Mouse (Mus musculus): ENCODE measurements around the gene Fam206a. TPM values are rescaled to one million over a fixed set of nuclear protein-coding genes. Genes with fewer than 3 reads are reported as not detected.

Gene Fam206a
- polyA plus RNA-seq, 1 experiment from 2014 or later = 14.0 TPM

DNA sequence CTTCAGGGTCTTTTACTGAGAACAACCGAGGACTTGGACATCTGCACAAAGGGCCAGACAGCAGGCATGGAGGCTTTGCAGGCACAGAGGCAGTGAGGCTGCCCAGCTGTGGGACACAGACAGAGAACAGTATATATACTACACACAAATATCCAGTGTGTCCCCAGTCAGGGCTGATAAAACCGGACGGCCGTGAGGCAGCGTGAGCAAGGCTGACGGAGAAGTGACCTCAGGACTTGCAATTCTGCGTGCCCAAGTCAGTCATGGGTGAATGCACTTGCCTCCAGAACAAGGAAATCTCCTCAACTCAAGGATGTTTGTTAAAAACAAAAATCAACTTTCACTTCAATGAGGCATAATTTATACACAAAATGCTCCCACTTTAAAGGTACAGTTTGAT lies 29.9 kb downstream of the Fam206a start:
- H3K27ac ChIP-seq (ENCODE audit: low read length) = no peak overlapping the region
- 89% methylated on average over 7 of the region's 7 CpGs for WGBS
- no peaks in the 10 kb centered on the region for H3K9me3 ChIP-seq (replicated peaks; ENCODE audit: control insufficient read depth, low read length, poor library complexity, severe bottlenecking)
- ATAC-seq = no peak
- H3K4me3 ChIP-seq (ENCODE audit: low read depth, low read length) = no peak overlapping the region
- no peaks in the 10 kb centered on the region for H3K27me3 ChIP-seq (ENCODE audit: control insufficient read depth, insufficient read depth, low read depth, low read length)
- H3K9ac ChIP-seq (ENCODE audit: low read depth, low read length) = no peak overlapping the region
- H3K4me2 ChIP-seq (ENCODE audit: low read length) = no peak overlapping the region
- no peaks in the 10 kb centered on the region; the same call in 1 of the 2 replicates for H3K4me1 ChIP-seq (ENCODE audit: control insufficient read depth, insufficient read depth, low read length)
- peaks cover 20% of the 10 kb centered on the region for H3K36me3 ChIP-seq (ENCODE audit: control insufficient read depth, insufficient read depth, low read length)

DNA sequence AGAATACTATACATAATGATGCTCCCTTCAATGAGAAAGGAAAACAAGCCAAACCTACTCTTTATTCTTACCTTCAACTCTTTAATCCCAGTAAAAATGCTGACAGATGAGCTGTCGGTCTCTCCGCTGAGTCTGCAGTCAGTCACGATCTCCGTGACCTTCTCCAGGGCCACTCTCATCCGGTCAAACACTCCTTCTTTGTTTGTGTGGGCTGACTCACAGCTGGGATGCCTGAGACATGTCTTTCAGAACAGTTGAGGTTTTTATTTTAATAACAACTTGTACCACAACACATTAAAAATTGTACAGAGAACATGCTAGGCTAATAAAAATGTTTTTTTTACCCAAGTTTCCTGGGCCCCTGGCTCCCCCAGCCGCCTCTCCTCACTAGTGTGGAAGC lies 35.5 kb downstream of the Fam206a start:
- no peaks in the 10 kb centered on the region for H3K9me3 ChIP-seq (replicated peaks; ENCODE audit: control insufficient read depth, low read length, poor library complexity, severe bottlenecking)
- no peak overlapping the region for H3K27ac ChIP-seq (ENCODE audit: low read length)
- H3K4me2 ChIP-seq (ENCODE audit: low read length) = no peak overlapping the region
- H3K27me3 ChIP-seq (ENCODE audit: control insufficient read depth, insufficient read depth, low read depth, low read length) = no peaks in the 10 kb centered on the region
- WGBS = 76% methylated on average over 6 of the region's 6 CpGs
- peaks cover 10% of the 10 kb centered on the region for H3K36me3 ChIP-seq (ENCODE audit: control insufficient read depth, insufficient read depth, low read length)
- H3K4me3 ChIP-seq (ENCODE audit: low read depth, low read length) = no peak overlapping the region
- H3K4me1 ChIP-seq (ENCODE audit: control insufficient read depth, insufficient read depth, low read length) = no peaks in the 10 kb centered on the region
- no peak overlapping the region for H3K9ac ChIP-seq (ENCODE audit: low read depth, low read length)
- ATAC-seq = no peak

DNA sequence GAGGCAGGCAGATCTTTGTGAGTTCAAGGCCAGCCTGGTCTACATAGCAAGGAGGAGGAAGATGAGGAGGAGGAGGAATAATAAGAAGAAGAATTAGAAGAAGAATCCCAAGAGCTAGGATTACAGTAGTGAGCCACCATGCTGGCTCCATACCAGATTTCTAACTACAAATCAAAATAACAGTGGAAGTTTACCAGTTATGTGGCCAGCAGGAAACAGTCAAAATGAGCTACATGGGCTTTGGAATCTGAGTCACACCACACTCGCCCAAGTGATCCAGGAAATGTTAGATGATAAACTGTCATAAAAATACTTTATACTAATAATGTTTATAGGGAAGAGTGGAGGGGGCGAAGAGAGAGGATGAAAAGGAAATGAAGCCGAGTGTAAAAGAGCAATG lies 38.2 kb downstream of the Fam206a start:
- H3K4me2 ChIP-seq (ENCODE audit: low read length) = no peak overlapping the region
- no peaks in the 10 kb centered on the region for H3K27me3 ChIP-seq (ENCODE audit: control insufficient read depth, insufficient read depth, low read depth, low read length)
- no peaks in the 10 kb centered on the region for H3K9me3 ChIP-seq (replicated peaks; ENCODE audit: control insufficient read depth, low read length, poor library complexity, severe bottlenecking)
- no peak for ATAC-seq
- peaks cover 14% of the 10 kb centered on the region for H3K36me3 ChIP-seq (ENCODE audit: control insufficient read depth, insufficient read depth, low read length)
- H3K27ac ChIP-seq (ENCODE audit: low read length) = no peak overlapping the region
- 94% methylated on average over 3 of the region's 3 CpGs for WGBS
- no peaks in the 10 kb centered on the region for H3K4me1 ChIP-seq (ENCODE audit: control insufficient read depth, insufficient read depth, low read length)
- H3K9ac ChIP-seq (ENCODE audit: low read depth, low read length) = no peak overlapping the region
- H3K4me3 ChIP-seq (ENCODE audit: low read depth, low read length) = no peak overlapping the region

DNA sequence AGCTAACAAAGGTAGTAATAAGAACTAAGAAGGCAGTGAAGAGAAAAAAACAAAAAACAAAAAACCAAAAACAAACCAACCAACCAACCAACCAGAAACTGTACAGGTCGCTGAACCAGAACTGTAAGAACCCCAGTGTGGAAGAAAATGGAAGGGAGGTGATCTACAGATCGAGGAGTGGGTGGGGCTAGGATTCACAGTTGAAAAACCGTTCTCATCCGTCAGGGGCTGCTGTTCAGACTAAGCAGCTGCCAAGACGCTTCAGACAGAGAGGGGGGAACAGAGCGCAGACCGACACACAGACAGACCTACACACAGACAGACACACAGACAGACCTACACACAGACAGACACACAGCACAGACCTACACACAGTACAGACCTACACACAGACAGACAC lies 40.4 kb downstream of the Fam206a start:
- Histone ChIP-seq H3K27ac (ENCODE audit: low read length) (no peak overlapping the region), H3K36me3 (ENCODE audit: control insufficient read depth, insufficient read depth, low read length) (peaks cover 14% of the 10 kb centered on the region), H3K4me1 (ENCODE audit: control insufficient read depth, insufficient read depth, low read length) (no peaks in the 10 kb centered on the region), H3K9ac (ENCODE audit: low read depth, low read length) (no peak overlapping the region), H3K4me2 (ENCODE audit: low read length) (no peak overlapping the region), H3K9me3 (replicated peaks; ENCODE audit: control insufficient read depth, low read length, poor library complexity, severe bottlenecking) (no peaks in the 10 kb centered on the region), H3K27me3 (ENCODE audit: control insufficient read depth, insufficient read depth, low read depth, low read length) (no peaks in the 10 kb centered on the region), H3K4me3 (ENCODE audit: low read depth, low read length) (no peak overlapping the region)
- WGBS = 77% methylated on average over 7 of the region's 7 CpGs
- ATAC-seq = no peak

DNA sequence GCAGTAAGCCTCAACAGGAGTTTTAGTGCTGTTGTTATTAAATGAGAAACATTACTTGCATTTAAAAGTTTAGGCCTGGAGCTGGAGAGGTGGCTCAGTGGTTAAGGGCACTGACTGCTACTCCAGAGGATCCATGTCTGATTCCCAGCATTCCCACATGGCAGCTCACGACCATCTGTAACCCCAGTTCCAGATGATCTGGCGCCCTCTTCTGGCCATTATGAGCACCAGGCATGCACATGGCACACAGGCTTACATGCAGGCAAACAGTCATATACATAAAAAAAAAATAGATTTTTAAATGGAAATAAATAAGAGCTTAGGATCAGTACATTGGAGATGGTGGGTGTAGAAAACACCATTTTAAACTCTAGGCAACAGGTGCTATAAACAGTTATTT lies 41.8 kb downstream of the Fam206a start:
- Histone ChIP-seq H3K4me1 (ENCODE audit: control insufficient read depth, insufficient read depth, low read length) (no peaks in the 10 kb centered on the region), H3K9me3 (replicated peaks; ENCODE audit: control insufficient read depth, low read length, poor library complexity, severe bottlenecking) (no peaks in the 10 kb centered on the region), H3K4me3 (ENCODE audit: low read depth, low read length) (no peak overlapping the region), H3K9ac (ENCODE audit: low read depth, low read length) (no peak overlapping the region), H3K27me3 (ENCODE audit: control insufficient read depth, insufficient read depth, low read depth, low read length) (no peaks in the 10 kb centered on the region), H3K4me2 (ENCODE audit: low read length) (no peak overlapping the region), H3K36me3 (ENCODE audit: control insufficient read depth, insufficient read depth, low read length) (peaks cover 14% of the 10 kb centered on the region), H3K27ac (ENCODE audit: low read length) (no peak overlapping the region)
- no peak for ATAC-seq
- 97% methylated on average over 2 of the region's 2 CpGs for WGBS

DNA sequence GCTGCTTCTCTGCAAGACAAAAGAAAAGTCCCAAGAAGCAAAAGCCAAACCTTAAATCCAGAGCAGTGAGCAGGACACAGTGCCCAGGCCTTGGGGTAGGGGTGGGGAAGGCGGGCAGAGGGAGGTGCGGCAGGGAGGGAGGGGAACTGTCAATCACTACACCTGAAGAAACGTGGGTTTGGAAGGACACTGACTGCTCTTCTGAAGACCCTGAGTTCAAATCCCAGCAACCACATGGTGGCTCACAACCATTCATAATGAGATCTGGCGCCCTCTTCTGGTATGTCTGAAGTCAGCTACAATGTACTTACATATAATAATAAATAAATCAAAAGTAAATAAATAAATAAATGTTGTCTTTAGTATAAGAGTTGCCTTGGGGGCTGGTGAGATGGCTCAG lies 42.8 kb downstream of the Fam206a start:
- no peak overlapping the region for H3K27ac ChIP-seq (ENCODE audit: low read length)
- H3K9me3 ChIP-seq (replicated peaks; ENCODE audit: control insufficient read depth, low read length, poor library complexity, severe bottlenecking) = no peaks in the 10 kb centered on the region
- H3K4me3 ChIP-seq (ENCODE audit: low read depth, low read length) = no peak overlapping the region
- no peak overlapping the region for H3K9ac ChIP-seq (ENCODE audit: low read depth, low read length)
- WGBS = 96% methylated on average over 4 of the region's 4 CpGs
- H3K4me1 ChIP-seq (ENCODE audit: control insufficient read depth, insufficient read depth, low read length) = no peaks in the 10 kb centered on the region
- H3K4me2 ChIP-seq (ENCODE audit: low read length) = no peak overlapping the region
- no peak for ATAC-seq
- no peaks in the 10 kb centered on the region for H3K27me3 ChIP-seq (ENCODE audit: control insufficient read depth, insufficient read depth, low read depth, low read length)
- peaks cover 14% of the 10 kb centered on the region for H3K36me3 ChIP-seq (ENCODE audit: control insufficient read depth, insufficient read depth, low read length)

DNA sequence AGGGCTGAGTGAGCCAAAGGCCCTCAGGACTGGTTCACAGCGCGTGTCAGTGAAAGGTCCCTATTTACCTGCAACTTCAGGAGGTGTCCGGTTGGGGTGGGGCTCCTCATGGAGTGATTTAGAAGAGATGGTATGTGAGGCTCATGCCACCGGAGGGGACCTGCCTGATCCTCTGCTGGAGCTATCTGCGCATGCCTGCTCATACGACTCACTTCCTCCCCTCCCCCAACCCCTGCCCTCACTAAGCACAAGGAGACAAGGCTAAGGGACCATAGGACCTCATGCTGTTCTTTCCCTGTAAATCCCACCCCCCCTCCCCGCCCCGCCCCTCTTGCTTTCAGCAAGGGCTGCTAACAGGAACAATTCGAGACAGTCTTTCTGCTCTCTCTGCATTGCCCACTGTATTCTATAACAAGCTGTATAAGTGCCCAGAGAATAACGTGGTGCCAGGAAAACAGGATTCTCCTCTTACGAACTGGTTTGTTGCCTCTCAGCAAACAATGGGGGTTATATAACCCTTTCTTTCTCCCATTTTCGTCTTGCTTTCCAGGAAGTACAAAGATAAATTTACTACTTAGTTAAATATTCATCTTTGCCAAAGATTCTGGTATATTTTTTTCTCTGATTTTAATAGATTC lies 43.9 kb downstream of the Fam206a start:
- Histone ChIP-seq H3K9me3 (replicated peaks; ENCODE audit: control insufficient read depth, low read length, poor library complexity, severe bottlenecking) (no peaks in the 10 kb centered on the region), H3K9ac (ENCODE audit: low read depth, low read length) (no peak overlapping the region), H3K4me1 (ENCODE audit: control insufficient read depth, insufficient read depth, low read length) (no peaks in the 10 kb centered on the region; the same call in 1 of the 2 replicates), H3K36me3 (ENCODE audit: control insufficient read depth, insufficient read depth, low read length) (peaks cover 7% of the 10 kb centered on the region), H3K27ac (ENCODE audit: low read length) (no peak overlapping the region), H3K27me3 (ENCODE audit: control insufficient read depth, insufficient read depth, low read depth, low read length) (no peaks in the 10 kb centered on the region), H3K4me2 (ENCODE audit: low read length) (no peak overlapping the region), H3K4me3 (ENCODE audit: low read depth, low read length) (no peak overlapping the region)
- WGBS = 62% methylated on average over 12 of the region's 12 CpGs
- ATAC-seq = no peak

DNA sequence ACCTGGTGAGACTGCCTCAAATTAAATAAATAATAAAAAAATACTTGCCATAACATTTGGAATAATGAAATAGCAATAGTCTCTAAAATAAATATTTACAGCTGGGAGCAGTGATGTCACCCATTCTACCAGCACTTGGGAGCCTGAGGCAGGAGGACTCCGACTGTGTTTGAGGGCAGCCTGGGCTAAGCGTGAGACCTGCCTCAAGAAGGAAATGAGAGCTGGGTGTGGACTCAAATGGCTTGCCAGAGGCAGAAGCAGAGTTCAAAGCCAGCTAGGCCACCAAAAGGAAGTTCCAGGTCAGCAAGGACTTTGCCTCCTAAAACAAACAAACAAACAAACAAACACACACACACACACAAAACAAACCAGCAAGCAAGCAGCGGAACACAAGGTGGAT lies 45.3 kb downstream of the Fam206a start:
- Histone ChIP-seq H3K4me3 (ENCODE audit: low read depth, low read length) (no peak overlapping the region), H3K9ac (ENCODE audit: low read depth, low read length) (no peak overlapping the region), H3K27me3 (ENCODE audit: control insufficient read depth, insufficient read depth, low read depth, low read length) (no peaks in the 10 kb centered on the region), H3K27ac (ENCODE audit: low read length) (no peak overlapping the region), H3K9me3 (replicated peaks; ENCODE audit: control insufficient read depth, low read length, poor library complexity, severe bottlenecking) (no peaks in the 10 kb centered on the region), H3K36me3 (ENCODE audit: control insufficient read depth, insufficient read depth, low read length) (peaks cover 7% of the 10 kb centered on the region), H3K4me1 (ENCODE audit: control insufficient read depth, insufficient read depth, low read length) (no peaks in the 10 kb centered on the region; the same call in 1 of the 2 replicates), H3K4me2 (ENCODE audit: low read length) (no peak overlapping the region)
- WGBS = 92% methylated on average over 3 of the region's 3 CpGs
- no peak for ATAC-seq

DNA sequence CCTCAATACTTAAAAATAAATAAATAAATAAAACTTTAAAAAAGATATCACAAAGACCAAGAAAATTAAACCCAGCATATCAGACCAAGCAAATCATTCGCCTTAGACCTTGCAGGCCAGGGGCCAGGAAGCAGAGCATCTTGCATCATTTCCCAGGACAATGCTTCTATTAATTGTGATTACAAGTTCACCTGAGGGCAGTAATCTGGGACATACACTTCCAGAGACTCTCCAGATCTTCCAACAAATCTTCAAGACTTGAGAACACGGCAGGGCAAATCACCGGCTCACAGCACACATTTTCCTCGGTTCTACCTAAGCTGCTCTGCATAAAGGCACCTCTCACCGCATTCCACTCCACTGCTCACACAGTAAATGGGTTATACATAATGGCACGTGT lies 45.9 kb downstream of the Fam206a start:
- WGBS = 88% methylated on average over 6 of the region's 6 CpGs
- H3K27me3 ChIP-seq (ENCODE audit: control insufficient read depth, insufficient read depth, low read depth, low read length) = no peaks in the 10 kb centered on the region
- no peak overlapping the region for H3K4me2 ChIP-seq (ENCODE audit: low read length)
- no peak overlapping the region for H3K9ac ChIP-seq (ENCODE audit: low read depth, low read length)
- ATAC-seq = no peak
- no peak overlapping the region for H3K27ac ChIP-seq (ENCODE audit: low read length)
- H3K4me1 ChIP-seq (ENCODE audit: control insufficient read depth, insufficient read depth, low read length) = no peaks in the 10 kb centered on the region; the same call in 1 of the 2 replicates
- peaks cover 7% of the 10 kb centered on the region for H3K36me3 ChIP-seq (ENCODE audit: control insufficient read depth, insufficient read depth, low read length)
- H3K9me3 ChIP-seq (replicated peaks; ENCODE audit: control insufficient read depth, low read length, poor library complexity, severe bottlenecking) = no peaks in the 10 kb centered on the region
- no peak overlapping the region for H3K4me3 ChIP-seq (ENCODE audit: low read depth, low read length)

All from midbrain, embryonic 16.5 days (tissue).